Mouse (Mus musculus): ENCODE measurements around the gene Apopt1.

Apopt1 gene

GRCm38 (mm10) chr12:111681305-111681704, 31.8 kb upstream of the Apopt1 start:
- DNase-seq = no peak

DNA sequence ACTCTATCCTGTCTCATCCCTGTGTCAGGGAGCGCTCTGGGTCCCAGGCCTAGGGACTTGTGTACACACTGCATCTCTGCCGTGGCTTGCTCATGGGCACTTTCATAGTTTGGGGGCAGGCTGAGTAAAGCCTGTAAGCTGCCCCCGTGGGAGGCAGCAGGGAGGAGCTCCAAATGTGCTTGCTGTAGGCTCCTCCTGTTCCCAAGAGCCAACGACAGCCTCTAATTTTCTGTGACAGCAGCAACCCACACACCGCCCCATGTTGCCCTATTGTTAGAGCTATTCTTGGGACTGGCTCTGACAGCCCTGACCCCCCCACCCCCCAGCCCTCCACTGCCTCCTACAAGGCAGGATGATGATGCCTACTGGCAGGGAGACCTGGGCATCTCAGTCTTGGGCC, 31.1 kb upstream of the Apopt1 start:
- peak; percentile 17 for DNase-seq

- DNase-seq = no peak
These were observed 30.3 kb upstream of the Apopt1 start for GRCm38 (mm10) chr12:111682806-111683205.

DNA sequence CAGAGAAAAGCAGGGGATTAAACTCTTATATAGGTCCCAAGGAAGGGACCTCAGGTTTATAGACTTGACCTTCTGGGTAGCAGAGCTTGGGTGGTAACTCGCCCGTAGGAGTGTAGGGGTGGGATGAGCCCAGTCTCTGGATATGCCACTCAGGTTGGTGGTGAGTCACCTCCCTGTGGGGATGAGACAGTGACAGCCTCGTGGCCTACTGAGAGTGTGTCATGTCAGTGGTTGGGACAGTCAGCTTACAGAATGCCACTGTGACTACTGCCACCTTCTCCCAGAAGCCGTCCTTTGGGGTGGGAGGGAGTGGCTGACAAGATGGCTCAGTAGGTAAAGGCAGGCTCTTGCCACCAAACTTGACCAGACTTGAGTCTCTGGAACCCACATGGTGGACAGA, 26.7 kb upstream of the Apopt1 start:
- no peak for DNase-seq

GRCm38 (mm10) chr12:111687350-111688068, 25.6 kb upstream of the Apopt1 start:
- peak; percentile 82 for DNase-seq

GRCm38 (mm10) chr12:111688069-111688428, 25.0 kb upstream of the Apopt1 start:
- DNase-seq = no peak

GRCm38 (mm10) chr12:111689426-111689825, 23.6 kb upstream of the Apopt1 start:
- no peak for DNase-seq

- DNase-seq = no peak
These were observed 21.7 kb upstream of the Apopt1 start for GRCm38 (mm10) chr12:111691346-111691872.

DNA sequence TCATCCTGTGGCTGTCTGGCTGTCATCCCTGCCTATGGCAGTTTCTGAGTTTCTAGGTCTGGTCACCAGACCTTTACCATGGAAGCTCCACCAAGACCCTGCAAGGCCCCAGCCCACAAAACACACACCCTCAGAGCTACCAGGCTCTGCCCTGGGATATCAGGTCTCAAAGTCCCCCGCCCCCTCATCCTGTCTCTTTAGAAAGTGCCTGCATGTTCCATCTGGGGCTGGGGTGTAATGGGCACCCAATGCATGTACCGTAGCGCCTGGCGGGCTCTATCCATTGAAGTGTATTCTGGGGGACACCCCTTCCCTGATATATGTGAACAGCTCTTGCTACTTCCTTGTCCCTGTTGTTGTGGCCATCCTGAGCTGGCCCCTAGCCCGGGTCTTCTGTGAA, 20.2 kb upstream of the Apopt1 start:
- DNase-seq = peak; percentile 36

DNA sequence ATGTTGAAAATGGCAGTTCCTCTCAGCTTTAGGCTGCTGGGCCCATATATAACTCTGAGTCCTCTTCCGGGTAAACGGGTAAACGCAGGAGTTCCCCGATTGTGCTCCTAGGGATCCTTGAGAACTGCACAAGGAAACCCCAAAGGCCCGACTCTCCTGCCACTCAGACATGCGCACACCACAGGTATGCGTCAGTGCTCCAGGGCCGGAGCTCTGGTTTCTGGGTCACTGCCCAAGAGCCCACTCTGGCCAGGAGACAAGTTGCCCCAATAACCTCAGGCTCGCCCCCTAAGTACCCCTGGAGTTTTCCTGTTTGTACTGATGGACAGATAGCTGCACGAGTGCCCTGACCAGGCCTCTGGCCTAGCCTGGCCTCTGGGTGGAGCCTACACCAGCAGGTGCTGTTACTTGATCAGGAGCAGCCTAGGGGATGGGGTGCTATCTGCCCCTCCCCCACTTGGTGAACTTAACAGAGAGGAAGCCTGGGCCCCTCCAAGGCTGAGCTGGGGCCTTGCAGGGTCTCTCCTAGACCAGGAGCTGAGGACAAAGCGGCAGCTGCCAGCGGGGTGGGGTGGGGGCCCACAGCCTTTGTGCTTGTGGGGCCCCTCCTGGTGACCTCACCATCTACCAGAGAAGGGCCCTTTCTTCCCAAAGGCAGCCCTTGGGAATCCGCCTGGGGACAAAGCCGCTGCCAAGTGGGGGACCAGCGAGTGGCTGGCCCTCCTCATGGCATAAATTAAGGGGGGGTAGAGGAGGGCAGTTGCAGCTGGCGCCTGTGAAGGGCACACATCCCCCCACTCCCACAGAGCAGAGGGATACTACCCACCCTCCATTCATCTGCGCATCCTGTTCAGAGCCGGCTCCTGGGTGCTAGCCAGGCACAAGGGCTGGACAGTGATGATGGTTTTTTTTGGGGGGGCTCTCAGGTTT, 19.5 kb upstream of the Apopt1 start:
- peak; percentile 79 for DNase-seq

DNA sequence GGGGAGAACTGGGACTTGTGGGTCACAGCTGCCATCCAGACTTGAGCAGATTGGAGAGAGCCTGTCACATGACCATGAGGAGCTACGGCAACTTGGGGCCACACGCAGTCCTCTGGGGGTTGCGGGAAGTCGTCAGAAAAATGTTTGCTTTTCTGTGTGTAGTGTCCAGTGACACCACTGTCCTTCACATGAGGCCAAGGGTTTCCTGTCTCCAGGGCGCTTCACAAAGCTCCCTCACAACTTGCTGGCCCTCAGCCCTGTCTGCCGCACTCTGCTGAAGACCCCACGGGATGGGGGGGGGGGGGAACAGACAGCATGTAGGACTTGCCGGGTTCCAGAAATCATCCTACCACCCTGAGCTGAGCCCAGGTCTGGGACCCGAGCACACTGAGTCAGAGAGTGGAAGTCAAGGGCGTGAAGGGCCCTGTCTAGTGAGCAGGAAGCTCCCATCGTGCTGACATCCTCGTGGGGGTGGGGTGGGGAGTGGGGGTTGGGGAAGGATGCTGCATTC, 18.7 kb upstream of the Apopt1 start:
- no peak for DNase-seq

DNA sequence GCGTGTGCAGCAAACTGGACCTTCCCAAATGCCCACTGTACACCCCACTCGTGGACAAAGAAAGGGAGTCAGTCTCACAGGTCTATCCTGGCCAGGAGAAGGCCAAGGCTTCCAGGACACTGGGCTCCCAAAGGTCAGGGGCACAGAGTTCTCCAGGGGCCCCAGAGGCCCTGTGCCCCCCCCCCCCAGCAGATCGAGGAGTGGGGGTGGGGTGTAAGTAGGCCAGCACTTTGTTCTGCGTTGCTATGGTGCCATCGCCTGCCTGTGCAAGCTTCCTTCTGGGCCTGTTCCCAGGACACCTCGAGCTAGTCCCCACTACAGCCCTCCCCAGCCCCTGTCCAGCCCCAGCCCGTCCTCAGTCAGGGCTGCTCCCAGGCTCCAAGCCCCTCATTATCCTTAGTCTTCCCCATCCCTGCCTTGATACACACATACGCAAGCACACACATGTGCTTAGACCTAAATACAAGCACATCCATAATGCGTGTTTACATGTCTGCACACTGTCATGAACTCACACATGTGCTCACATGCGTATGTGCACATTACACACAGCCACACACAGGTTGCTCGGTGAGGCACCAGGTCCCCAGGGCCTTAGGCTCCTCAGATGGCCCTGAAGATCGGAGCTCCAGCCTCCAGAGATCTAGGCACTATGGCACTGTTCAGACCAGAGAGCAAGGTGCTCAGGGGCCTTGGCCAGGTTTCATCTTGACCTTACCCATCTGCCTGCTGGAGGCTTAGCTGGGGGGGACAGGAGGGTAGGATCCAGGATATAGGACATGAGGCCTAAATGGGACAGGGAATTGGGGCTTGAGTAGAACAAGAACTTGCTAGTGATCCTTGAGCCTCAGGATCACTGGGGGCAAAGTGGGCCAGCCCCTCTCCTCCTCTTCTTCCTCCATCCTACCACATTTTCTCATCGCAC, 17.9 kb upstream of the Apopt1 start:
- DNase-seq = peak; percentile 67

GRCm38 (mm10) chr12:111696239-111696638, 16.8 kb upstream of the Apopt1 start:
- peak; percentile 91 for DNase-seq

- no peak for DNase-seq
These were observed 15.4 kb upstream of the Apopt1 start for GRCm38 (mm10) chr12:111697708-111698107.

DNA sequence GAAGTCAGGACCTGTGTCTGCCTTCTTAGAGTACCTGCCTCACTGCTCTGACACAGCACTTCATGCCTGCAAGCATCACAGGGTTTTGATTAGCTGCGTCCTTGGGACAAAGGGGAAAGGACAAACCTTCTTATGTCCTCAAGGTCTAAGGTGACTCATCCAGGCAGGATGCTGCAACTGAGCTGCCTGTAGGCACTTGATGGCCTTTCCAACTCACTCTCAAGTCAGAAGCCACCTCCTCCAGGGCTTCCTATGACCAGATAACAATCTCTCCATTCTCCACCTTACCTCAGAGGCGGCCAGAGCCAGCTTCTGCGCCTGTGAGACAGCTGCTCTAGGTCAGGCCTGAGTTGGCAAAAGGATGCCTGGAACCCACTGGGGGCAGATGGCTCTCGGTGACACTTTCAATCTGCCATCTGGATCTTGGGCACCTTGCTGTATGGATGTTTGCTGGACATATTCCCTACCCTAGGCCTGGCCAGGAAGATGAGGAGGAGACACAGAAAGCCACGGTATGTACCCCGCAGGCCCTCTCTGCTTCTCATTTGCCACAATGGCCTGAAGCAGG, 14.6 kb upstream of the Apopt1 start:
- peak; percentile 86 for DNase-seq

DNA sequence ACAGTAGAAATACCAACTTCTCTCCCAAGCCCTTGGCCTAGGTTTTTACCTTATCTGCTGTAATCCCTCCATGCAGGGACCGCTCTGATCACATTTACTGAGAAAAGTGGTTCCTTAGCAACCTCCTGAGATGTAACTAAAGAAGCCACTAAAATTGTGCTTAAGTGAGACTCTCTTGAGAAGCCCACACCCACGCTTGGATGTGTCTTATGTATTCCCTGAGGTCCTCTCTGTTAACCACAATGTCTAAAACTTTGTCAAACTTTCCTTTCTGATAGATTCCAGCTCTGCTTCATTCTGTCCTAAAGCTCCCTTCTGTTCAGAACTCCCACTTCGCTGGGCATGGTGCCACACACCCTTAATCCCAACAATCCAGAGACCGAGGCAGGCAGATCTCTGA, 13.5 kb upstream of the Apopt1 start:
- no peak for DNase-seq

DNA sequence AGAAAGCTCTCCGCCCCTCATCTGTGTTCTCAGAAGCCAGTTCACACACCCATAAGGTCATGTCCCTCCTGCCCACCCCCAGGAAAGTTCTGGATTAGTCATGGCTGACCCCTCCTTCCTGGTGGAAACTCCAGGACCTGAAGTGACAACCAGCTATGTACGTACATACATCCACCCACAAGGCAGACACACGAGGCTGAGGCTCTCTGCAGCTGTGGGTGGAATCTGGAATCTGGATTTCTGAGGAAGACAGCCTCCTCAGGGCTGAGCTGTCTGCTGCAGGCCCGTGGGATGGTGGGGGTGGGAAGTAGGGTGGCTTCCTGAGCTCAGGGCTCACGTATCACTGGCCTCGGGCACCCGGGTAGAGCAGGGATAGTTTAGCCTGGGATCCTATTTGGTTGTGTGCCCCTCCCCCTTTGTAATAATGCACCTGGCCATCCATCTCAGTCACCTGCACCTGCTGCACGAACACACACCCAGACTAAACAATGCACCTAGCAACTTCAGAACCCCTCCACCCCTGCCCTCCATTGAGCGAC, 12.1 kb upstream of the Apopt1 start:
- DNase-seq = no peak

- no peak for DNase-seq
These were observed 9.8 kb upstream of the Apopt1 start for GRCm38 (mm10) chr12:111703301-111703700.

DNA sequence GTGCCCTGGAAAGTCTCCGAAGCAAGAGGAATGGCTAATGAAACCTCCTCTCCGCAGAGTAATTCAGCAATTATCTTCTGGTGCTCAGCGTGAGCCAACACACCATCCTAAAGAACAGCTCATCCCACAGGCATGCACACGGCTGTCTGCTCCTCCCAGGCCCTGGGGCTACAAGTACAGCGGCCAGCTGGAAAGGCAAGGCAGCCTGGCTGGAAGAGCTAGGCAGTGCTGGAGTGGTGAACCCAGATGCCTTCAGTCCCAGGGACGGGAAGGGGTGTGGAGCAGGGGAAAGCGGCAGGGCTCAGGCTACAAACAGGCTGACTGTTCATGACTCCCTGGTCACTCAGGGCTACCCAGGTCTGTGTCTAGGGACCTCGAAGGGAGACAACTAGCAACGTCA, 8.5 kb upstream of the Apopt1 start:
- no peak for DNase-seq

- no peak for DNase-seq
These were observed 7.7 kb upstream of the Apopt1 start for GRCm38 (mm10) chr12:111705186-111705973.

GRCm38 (mm10) chr12:111708181-111708580, 4.9 kb upstream of the Apopt1 start:
- no peak for DNase-seq
